Mouse (Mus musculus) megakaryocyte progenitor cell, adult 5-6 weeks (primary cell): ENCODE results near the gene Golgb1. TPM values are rescaled to one million over a fixed set of nuclear protein-coding genes. Genes with fewer than 3 reads are reported as not detected.
"Not testable (repeated sequence)": the region's sequence is repeated elsewhere in the genome, so short reads cannot be mapped to it uniquely, and the experiment has no call there.

Source experiments
- ATAC-seq: replicated peaks from 2 replicates; pipeline ENCODE4 v1.8.0; 2016; ENCODE audit warnings: mild to moderate bottlenecking, moderate TSS enrichment, inconsistent platforms; ENCODE audit not compliant: poor library complexity
- total RNA-seq, 2 experiments: library from RNA; stranded (forward) in 1 of 2; stranded (reverse) in 1 of 2; fragments of 157-497, 149-512 nt in 1 of 2; fragments of 200-1000 nt in 1 of 2; gene quantifications; 2 replicates each; pipeline versions ENCODE4 v1.2.3 to v1.2.4; 2015 to 2017

The Golgb1 gene
- total RNA-seq (2015) (14.1 and 18.5 TPM in 2 replicates), total RNA-seq (2017) (30.7 and 37.1 TPM in 2 replicates)

GRCm38 (mm10) chr16:36874583-36875275, at the start of gene Golgb1, which contains the start of gene Eaf2:
Gene Golgb1 (plus strand): TSS chr16:36875140.
Gene Eaf2 (minus strand): TSS chr16:36875003.
- ATAC-seq: peak; percentile 96

- no peak; the same call in 1 of the 2 replicates for ATAC-seq
Measured at GRCm38 (mm10) chr16:36827611-36828053, 47.3 kb upstream of the Golgb1 start.

- ATAC-seq: peak; percentile 96
Measured at GRCm38 (mm10) chr16:36828054-36828786, 46.7 kb upstream of the Golgb1 start, which contains the start of gene Iqcb1. Gene Iqcb1 (plus strand): TSS chr16:36828385.

- no peak for ATAC-seq
Measured at GRCm38 (mm10) chr16:36828820-36829219, 46.1 kb upstream of the Golgb1 start.

- not testable (repeated sequence) for ATAC-seq
Measured at GRCm38 (mm10) chr16:36846894-36847293, 28.0 kb upstream of the Golgb1 start.

GRCm38 (mm10) chr16:36851202-36851601, 23.7 kb upstream of the Golgb1 start:
- ATAC-seq: no peak

- 0 out of 2 replicates have a peak, but pooled peaks have one; percentile 26 for ATAC-seq
Measured at GRCm38 (mm10) chr16:36863585-36863984, 11.4 kb upstream of the Golgb1 start.

- no peak for ATAC-seq
Measured at GRCm38 (mm10) chr16:36869442-36869841, 5.5 kb upstream of the Golgb1 start.

GRCm38 (mm10) chr16:36875276-36875851, 424 bp downstream of the Golgb1 start:
- ATAC-seq: 0 out of 2 replicates have a peak, but pooled peaks have one; percentile 4

- ATAC-seq: no peak
Measured at GRCm38 (mm10) chr16:36877316-36877715, 2.4 kb downstream of the Golgb1 start.

- ATAC-seq: no peak
Measured at GRCm38 (mm10) chr16:36882737-36883343, 7.9 kb downstream of the Golgb1 start.

GRCm38 (mm10) chr16:36884881-36885280, 9.9 kb downstream of the Golgb1 start:
- peak; percentile 98 for ATAC-seq

GRCm38 (mm10) chr16:36885912-36886311, 11.0 kb downstream of the Golgb1 start:
- no peak for ATAC-seq

GRCm38 (mm10) chr16:36887546-36887945, 12.6 kb downstream of the Golgb1 start:
- ATAC-seq: no peak

- peak; percentile 97 for ATAC-seq
Measured at GRCm38 (mm10) chr16:36890559-36890958, 15.6 kb downstream of the Golgb1 start.

- no peak for ATAC-seq
Measured at GRCm38 (mm10) chr16:36891415-36891814, 16.5 kb downstream of the Golgb1 start.

- ATAC-seq: no peak
Measured at GRCm38 (mm10) chr16:36893317-36893716, 18.4 kb downstream of the Golgb1 start.

- no peak for ATAC-seq
Measured at GRCm38 (mm10) chr16:36896712-36897111, 21.8 kb downstream of the Golgb1 start.

- ATAC-seq: no peak
Measured at GRCm38 (mm10) chr16:36903156-36903555, 28.2 kb downstream of the Golgb1 start.

- no peak for ATAC-seq
Measured at GRCm38 (mm10) chr16:36911909-36912308, 37.0 kb downstream of the Golgb1 start.

GRCm38 (mm10) chr16:36912311-36912710, 37.4 kb downstream of the Golgb1 start:
- no peak for ATAC-seq
